Mouse (Mus musculus): ENCODE data around the gene Kcnh6. TPM values are rescaled to one million over a fixed set of nuclear protein-coding genes. Genes with fewer than 3 reads are reported as not detected.

Gene Kcnh6
- polyA plus RNA-seq (2011; ENCODE audit: insufficient read depth, insufficient read length, low replicate concordance, missing spikeins): not detected in 2 replicates

DNA sequence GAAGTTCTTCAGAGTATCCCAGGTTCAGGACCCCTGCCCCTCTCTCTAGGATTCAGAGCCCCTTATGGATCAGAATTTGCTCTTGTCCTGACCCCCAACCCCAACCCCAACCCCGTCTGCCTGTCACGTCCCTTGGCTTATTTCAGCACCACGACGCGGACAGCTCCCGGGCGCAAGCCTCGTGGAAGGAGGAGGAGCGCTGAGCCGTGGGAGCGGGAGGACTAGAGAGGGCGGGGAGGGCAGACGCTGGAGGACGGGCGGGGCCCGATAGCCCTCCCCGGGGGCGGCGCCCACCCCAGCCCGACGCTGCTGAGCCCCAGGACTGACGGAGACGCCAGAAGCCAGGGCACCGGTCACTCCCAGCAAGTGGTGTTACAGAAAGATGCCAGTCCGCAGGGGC, at the start of gene Kcnh6:
Gene Kcnh6 (plus strand): TSS at position 304 of the 400 bp plus-strand sequence.
- H3K4me3 ChIP-seq (replicated peaks; ENCODE audit: control insufficient read depth, low read depth, low read length): no peak within 1 kb of the TSS
- no peak for TF ChIP-seq POLR2A (IDR thresholded peaks at IDR 0.05; ENCODE audit: borderline replicate concordance, control insufficient read depth, low read depth, low read length)
- TF ChIP-seq CTCF (IDR thresholded peaks at IDR 0.05; ENCODE audit: control insufficient read depth, insufficient read depth, low read length): no peak
- H3K27ac ChIP-seq (ENCODE audit: control insufficient read depth, insufficient read depth, low read depth, low read length, poor library complexity): no peak within 1 kb of the TSS
- H3K4me1 ChIP-seq (ENCODE audit: control insufficient read depth, insufficient read depth, low read length): no peaks in the 10 kb centered on the region; the same call in 1 of the 2 replicates
- 1% methylated on average over 25 of the region's 25 CpGs for WGBS

DNA sequence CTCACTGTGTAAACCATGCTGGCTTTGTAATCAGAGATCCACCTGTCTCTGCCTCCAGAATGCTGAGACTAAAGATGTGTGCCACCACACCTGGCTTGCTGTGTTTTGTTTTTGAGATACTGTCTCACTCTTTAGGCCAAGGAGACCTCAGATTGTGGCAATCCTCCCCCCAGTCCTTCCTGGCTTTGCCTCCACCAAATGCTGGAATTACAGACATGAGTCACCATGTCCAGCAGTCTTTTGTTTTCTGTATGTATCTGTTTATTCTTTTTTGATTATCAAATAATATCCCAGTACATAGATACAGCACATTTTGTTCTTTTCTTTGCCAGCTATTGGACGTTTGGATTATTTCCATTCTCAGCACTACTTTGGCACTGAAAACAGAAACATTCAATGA, 49.4 kb upstream of the Kcnh6 start:
- Histone ChIP-seq H3K4me3 (replicated peaks; ENCODE audit: control insufficient read depth, low read depth, low read length) (no peak overlapping the region), H3K4me1 (ENCODE audit: control insufficient read depth, insufficient read depth, low read length) (no peaks in the 10 kb centered on the region), H3K27ac (ENCODE audit: control insufficient read depth, insufficient read depth, low read depth, low read length, poor library complexity) (no peak overlapping the region)
- 38% methylated on average over 1 of the region's 1 CpGs for WGBS
- TF ChIP-seq POLR2A (IDR thresholded peaks at IDR 0.05; ENCODE audit: borderline replicate concordance, control insufficient read depth, low read depth, low read length): no peak
- TF ChIP-seq CTCF (IDR thresholded peaks at IDR 0.05; ENCODE audit: control insufficient read depth, insufficient read depth, low read length): no peak

DNA sequence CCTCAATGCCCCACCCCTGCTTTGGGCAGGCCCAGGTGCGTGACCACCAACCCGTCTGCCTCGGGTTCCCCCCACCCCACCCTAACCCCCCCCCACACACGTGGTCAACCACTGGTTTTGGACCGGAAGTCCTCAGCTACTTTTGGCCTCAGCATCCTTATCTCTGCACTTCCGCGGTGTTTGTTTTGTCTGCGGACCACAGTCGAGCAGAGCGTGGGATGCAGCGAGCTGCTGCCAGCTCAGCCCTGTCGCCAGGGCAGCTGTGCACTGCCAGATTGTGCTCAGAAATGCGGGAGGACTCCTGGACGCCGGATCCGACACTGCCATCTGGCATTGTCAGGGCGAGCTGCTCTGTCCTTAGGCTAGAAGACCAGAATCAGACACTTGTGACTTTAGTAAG, 48.6 kb upstream of the Kcnh6 start:
- 8% methylated on average over 17 of the region's 17 CpGs for WGBS
- H3K27ac ChIP-seq (ENCODE audit: control insufficient read depth, insufficient read depth, low read depth, low read length, poor library complexity): no peak overlapping the region
- TF ChIP-seq POLR2A (IDR thresholded peaks at IDR 0.05; ENCODE audit: borderline replicate concordance, control insufficient read depth, low read depth, low read length) (no peak), CTCF (IDR thresholded peaks at IDR 0.05; ENCODE audit: control insufficient read depth, insufficient read depth, low read length) (no peak)
- H3K4me3 ChIP-seq (replicated peaks; ENCODE audit: control insufficient read depth, low read depth, low read length): no peak overlapping the region
- no peaks in the 10 kb centered on the region for H3K4me1 ChIP-seq (ENCODE audit: control insufficient read depth, insufficient read depth, low read length)

DNA sequence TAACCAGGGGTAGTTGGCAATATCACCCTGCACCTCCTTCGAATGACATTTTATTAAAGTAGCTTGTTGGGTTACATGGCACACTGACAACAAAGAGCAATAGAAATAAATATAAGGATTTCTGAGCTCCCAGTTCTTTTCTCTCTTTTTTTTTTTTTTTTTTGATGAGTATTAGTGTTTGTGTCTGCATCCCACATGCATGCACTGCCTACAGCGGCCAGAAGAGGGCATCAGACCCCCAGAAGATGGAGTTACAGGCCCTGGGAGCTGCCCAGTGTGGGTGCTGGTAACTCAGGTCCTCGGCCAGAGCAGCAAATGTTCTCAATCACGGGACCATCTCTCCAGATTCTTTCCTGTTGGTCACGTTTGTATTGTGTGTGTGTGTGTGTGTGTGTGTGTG, 43.2 kb upstream of the Kcnh6 start:
- Histone ChIP-seq H3K27ac (ENCODE audit: control insufficient read depth, insufficient read depth, low read depth, low read length, poor library complexity) (no peak overlapping the region), H3K4me1 (ENCODE audit: control insufficient read depth, insufficient read depth, low read length) (no peaks in the 10 kb centered on the region), H3K4me3 (replicated peaks; ENCODE audit: control insufficient read depth, low read depth, low read length) (no peak overlapping the region)
- 59% methylated on average over 5 of the region's 5 CpGs for WGBS
- no peak for TF ChIP-seq CTCF (IDR thresholded peaks at IDR 0.05; ENCODE audit: control insufficient read depth, insufficient read depth, low read length)
- TF ChIP-seq POLR2A (IDR thresholded peaks at IDR 0.05; ENCODE audit: borderline replicate concordance, control insufficient read depth, low read depth, low read length): no peak

DNA sequence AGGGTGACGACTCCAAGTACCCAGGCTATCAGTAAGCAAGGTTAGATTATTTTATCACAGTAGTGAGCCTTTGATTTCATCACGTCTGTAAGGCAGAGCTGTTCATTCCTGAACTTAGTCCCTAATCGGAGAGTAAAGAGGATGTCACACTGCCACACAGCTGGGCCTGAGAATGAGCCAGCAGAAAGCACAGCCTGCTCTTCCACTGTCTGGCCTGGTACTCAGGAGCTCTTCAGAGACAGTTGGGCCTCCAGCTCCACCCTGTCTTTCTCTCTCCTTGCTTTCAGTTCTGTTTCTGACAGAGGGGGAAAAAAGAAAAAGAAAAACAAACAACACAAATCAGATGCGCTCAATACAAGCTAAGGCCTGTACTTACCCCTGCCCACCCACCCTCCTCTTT, 41.6 kb upstream of the Kcnh6 start:
- Histone ChIP-seq H3K4me3 (replicated peaks; ENCODE audit: control insufficient read depth, low read depth, low read length) (no peak overlapping the region), H3K27ac (ENCODE audit: control insufficient read depth, insufficient read depth, low read depth, low read length, poor library complexity) (no peak overlapping the region), H3K4me1 (ENCODE audit: control insufficient read depth, insufficient read depth, low read length) (no peaks in the 10 kb centered on the region)
- TF ChIP-seq CTCF (IDR thresholded peaks at IDR 0.05; ENCODE audit: control insufficient read depth, insufficient read depth, low read length) (no peak), POLR2A (IDR thresholded peaks at IDR 0.05; ENCODE audit: borderline replicate concordance, control insufficient read depth, low read depth, low read length) (no peak)
- WGBS: 72% methylated on average over 4 of the region's 4 CpGs

DNA sequence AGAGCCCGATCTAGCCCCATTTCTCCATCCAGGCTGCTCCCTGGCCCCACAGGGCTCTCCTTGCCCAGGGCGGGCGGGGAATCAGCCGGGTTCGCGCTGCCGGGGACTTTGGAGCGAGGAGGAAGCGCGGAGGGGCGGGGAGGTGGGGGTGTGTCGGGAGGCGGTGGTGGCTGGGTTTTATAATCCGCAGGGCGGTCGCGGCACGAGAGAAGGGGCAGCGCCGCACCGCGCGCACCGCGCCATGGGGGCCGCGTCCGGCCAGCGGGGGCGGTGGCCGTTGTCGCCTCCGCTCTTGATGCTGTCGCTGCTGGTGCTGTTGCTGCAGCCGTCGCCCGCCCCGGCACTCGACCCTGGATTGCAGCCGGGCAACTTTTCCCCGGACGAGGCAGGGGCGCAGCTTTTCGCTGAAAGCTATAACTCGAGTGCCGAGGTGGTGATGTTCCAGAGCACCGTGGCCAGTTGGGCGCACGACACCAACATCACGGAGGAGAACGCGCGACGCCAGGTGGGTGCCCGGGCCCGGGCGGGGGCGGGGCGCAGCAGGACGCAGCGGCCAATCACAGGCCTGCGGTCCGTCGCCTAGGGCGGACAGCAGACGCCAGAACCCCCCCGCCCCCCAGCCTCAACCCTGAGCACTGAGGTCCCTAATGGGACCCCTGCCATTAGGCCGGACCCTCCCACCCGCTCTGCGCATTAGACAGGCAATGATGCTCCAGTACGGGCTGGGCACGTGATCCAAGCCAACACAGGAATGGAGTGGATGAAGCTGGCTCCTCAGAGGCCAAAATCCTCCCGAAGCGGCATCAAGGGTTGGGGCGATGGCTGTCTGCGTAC, 40.0 kb upstream of the Kcnh6 start, which contains the start of gene Ace:
Gene Ace (plus strand): TSS at position 205 of the 834 bp plus-strand sequence.
- TF ChIP-seq POLR2A (IDR thresholded peaks at IDR 0.05; ENCODE audit: borderline replicate concordance, control insufficient read depth, low read depth, low read length) (no peak), CTCF (IDR thresholded peaks at IDR 0.05; ENCODE audit: control insufficient read depth, insufficient read depth, low read length) (no peak)
- 1% methylated on average over 76 of the region's 76 CpGs for WGBS
- Histone ChIP-seq H3K27ac (ENCODE audit: control insufficient read depth, insufficient read depth, low read depth, low read length, poor library complexity) (no peak within 1 kb of the TSS), H3K4me3 (replicated peaks; ENCODE audit: control insufficient read depth, low read depth, low read length) (peak within 1 kb of the TSS; percentile 17), H3K4me1 (ENCODE audit: control insufficient read depth, insufficient read depth, low read length) (no peaks in the 10 kb centered on the region)

DNA sequence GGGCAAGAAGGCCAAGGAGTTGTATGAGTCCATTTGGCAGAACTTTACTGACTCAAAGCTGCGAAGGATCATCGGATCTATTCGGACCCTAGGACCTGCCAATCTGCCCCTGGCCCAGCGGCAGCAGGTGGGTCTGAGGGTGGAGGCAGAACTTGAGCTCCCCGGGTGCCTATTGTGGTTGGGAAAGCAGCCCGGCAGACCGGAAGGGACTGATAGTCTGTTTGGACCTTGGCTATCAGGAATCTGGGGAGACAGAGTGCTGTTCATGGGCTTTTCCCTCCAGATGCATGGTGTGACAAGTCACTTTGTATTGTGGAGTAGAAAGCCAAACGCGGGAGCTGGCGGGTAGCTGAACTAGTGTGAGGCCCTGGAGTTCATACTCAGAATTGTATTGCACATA, 39.0 kb upstream of the Kcnh6 start:
- WGBS: 37% methylated on average over 10 of the region's 10 CpGs
- no peaks in the 10 kb centered on the region for H3K4me1 ChIP-seq (ENCODE audit: control insufficient read depth, insufficient read depth, low read length)
- H3K4me3 ChIP-seq (replicated peaks; ENCODE audit: control insufficient read depth, low read depth, low read length): no peak overlapping the region
- H3K27ac ChIP-seq (ENCODE audit: control insufficient read depth, insufficient read depth, low read depth, low read length, poor library complexity): no peak overlapping the region
- no peak for TF ChIP-seq POLR2A (IDR thresholded peaks at IDR 0.05; ENCODE audit: borderline replicate concordance, control insufficient read depth, low read depth, low read length)

DNA sequence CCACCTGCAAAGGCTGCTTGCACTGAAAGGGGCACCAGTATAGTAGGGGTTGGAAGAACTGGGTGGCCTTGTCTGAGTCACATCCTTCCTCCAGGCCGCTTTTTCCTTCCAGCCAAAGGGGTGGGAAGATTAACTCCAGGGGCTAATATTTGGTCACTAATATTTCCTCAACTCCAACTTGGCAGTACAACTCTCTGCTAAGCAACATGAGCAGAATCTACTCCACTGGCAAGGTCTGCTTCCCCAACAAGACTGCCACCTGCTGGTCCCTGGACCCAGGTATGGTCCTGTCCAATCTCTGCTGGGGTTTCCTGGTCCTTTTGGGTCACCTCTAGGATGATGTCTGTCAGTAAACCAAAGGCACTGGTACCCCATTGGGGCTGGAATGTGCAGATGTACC, 38.4 kb upstream of the Kcnh6 start:
- peak; percentile 23; the same call in 1 of the 2 replicates for TF ChIP-seq CTCF (IDR thresholded peaks at IDR 0.05; ENCODE audit: control insufficient read depth, insufficient read depth, low read length)
- TF ChIP-seq POLR2A (IDR thresholded peaks at IDR 0.05; ENCODE audit: borderline replicate concordance, control insufficient read depth, low read depth, low read length): no peak
- 18% methylated on average over 1 of the region's 1 CpGs for WGBS
- Histone ChIP-seq H3K27ac (ENCODE audit: control insufficient read depth, insufficient read depth, low read depth, low read length, poor library complexity) (no peak overlapping the region), H3K4me3 (replicated peaks; ENCODE audit: control insufficient read depth, low read depth, low read length) (no peak overlapping the region), H3K4me1 (ENCODE audit: control insufficient read depth, insufficient read depth, low read length) (no peaks in the 10 kb centered on the region)
